Mouse (Mus musculus) kidney, adult 9 months (tissue): Measurements from ENCODE around the gene Supt6.

Experiments
- DNase-seq: peaks from one replicate; pipeline ENCODE4 v3.0.0; 2022

The Supt6 gene

GRCm38 (mm10) chr11:78165761-78166109 lies 80.1 kb downstream of the Supt6 start:
- DNase-seq: peak; percentile 89

- peak; percentile 80 for DNase-seq
Measured at GRCm38 (mm10) chr11:78164924-78165760, 80.6 kb downstream of the Supt6 start, which contains the start of gene Traf4. TSS of gene Traf4 (minus strand) at chr11:78165589.

- no peak for DNase-seq
Measured at GRCm38 (mm10) chr11:78164604-78164923, 81.2 kb downstream of the Supt6 start.

- peak; percentile 79 for DNase-seq
Measured at GRCm38 (mm10) chr11:78163681-78164603, 81.8 kb downstream of the Supt6 start.

GRCm38 (mm10) chr11:78163045-78163444 lies 82.7 kb downstream of the Supt6 start:
- no peak for DNase-seq

- DNase-seq: no peak
Measured at GRCm38 (mm10) chr11:78162504-78162903, 83.3 kb downstream of the Supt6 start.

- no peak for DNase-seq
Measured at GRCm38 (mm10) chr11:78161968-78162367, 83.8 kb downstream of the Supt6 start.

- no peak for DNase-seq
Measured at GRCm38 (mm10) chr11:78161169-78161568, 84.6 kb downstream of the Supt6 start.

GRCm38 (mm10) chr11:78160675-78161074 lies 85.1 kb downstream of the Supt6 start:
- DNase-seq: no peak

- no peak for DNase-seq
Measured at GRCm38 (mm10) chr11:78160171-78160570, 85.6 kb downstream of the Supt6 start.

- DNase-seq: no peak
Measured at GRCm38 (mm10) chr11:78159557-78159956, 86.2 kb downstream of the Supt6 start.

- peak; percentile 97 for DNase-seq
Measured at GRCm38 (mm10) chr11:78159096-78159495, 86.7 kb downstream of the Supt6 start.
